Comparison of ENCODE assay signal across 21 mouse cellular contexts in genomic region chr8:126802641-126803040, GRCm38 (mm10).
DNase-seq lines count a peak whose midpoint lies in the region; ATAC-seq and TF ChIP-seq lines count a peak whose summit lies in the region.
"Had no signal": no experiment of that assay in that cellular context is flagged by ENCODE, and none has a peak within 500 bp of the region (broad histone marks: within the 10 kb centered on the region; RNA-seq: fewer than 3 reads in every experiment).

No protein-coding gene starts in this region.

- no peak overlapping the region for H3K4me2 ChIP-seq in hindbrain, embryonic 11.5 days (replicated peaks; ENCODE audit: low read depth, low read length)
- H3K4me2 ChIP-seq: forebrain, embryonic 13.5 days; hindbrain, embryonic 14.5 days; intestine, embryonic 15.5 days had no signal

- ATAC-seq in hindbrain, embryonic 11.5 days (ENCODE audit: low FRiP score), result no peak
- ATAC-seq: activated CD4-positive, CD25-positive, alpha-beta regulatory T cell, adult 4 months; forebrain, embryonic 13.5 days; forebrain, postnatal 0 days; intestine, embryonic 15.5 days; Patski had no signal

- no peak for DNase-seq in hindbrain, embryonic 10.5 days (ENCODE audit: low spot score)
- DNase-seq in hindbrain, embryonic 11.5 days (ENCODE audit: low spot score), result no peak
- DNase-seq in 416B (ENCODE audit: low read depth), result peak; percentile 47
- DNase-seq in cerebellum, postnatal 10 days, result no peak
- DNase-seq: adrenal gland, postnatal 14 days; B cell, adult 2 months; cerebellum, adult 18-20 months; cerebellum, adult 9-11 months; forebrain, postnatal 0 days; gastrocnemius, postnatal 36 days; heart, adult 2 months; heart, postnatal 10 days; heart, postnatal 4 days had no signal

- TF ChIP-seq CTCF in bone marrow, adult 2 months (IDR thresholded peaks at IDR 0.05; ENCODE audit: control insufficient read depth, insufficient read depth, low read length), result no peak

- no peak for TF ChIP-seq POLR2A in bone marrow, adult 2 months (IDR thresholded peaks at IDR 0.05; ENCODE audit: borderline replicate concordance, control insufficient read depth, low read depth, low read length)

- 73% methylated on average over 4 of the region's 4 CpGs for WGBS in hindbrain, embryonic 10.5 days
- WGBS in hindbrain, embryonic 11.5 days, result 70% methylated on average over 4 of the region's 4 CpGs
- 10% methylated on average over 4 of the region's 4 CpGs for WGBS in bone marrow, adult 2 months

- peaks cover 23% of the 10 kb centered on the region for H3K4me1 ChIP-seq in hindbrain, embryonic 10.5 days (replicated peaks)
- H3K4me1 ChIP-seq in hindbrain, embryonic 11.5 days (replicated peaks; ENCODE audit: control insufficient read depth, insufficient read depth, low read length), result no peaks in the 10 kb centered on the region
- H3K4me1 ChIP-seq in bone marrow, adult 2 months (ENCODE audit: control insufficient read depth, insufficient read depth, low read length), result peaks cover 27% of the 10 kb centered on the region
- peaks cover 95% of the 10 kb centered on the region for H3K4me1 ChIP-seq in megakaryocyte, embryonic 14.5 days

- H3K9me3 ChIP-seq in hindbrain, embryonic 10.5 days, result no peaks in the 10 kb centered on the region
- H3K9me3 ChIP-seq in hindbrain, embryonic 11.5 days (ENCODE audit: control insufficient read depth, low read length), result no peaks in the 10 kb centered on the region
- H3K9me3 ChIP-seq in megakaryocyte, embryonic 14.5 days, result no peaks in the 10 kb centered on the region
- H3K9me3 ChIP-seq: embryonic facial prominence, embryonic 10.5 days; forebrain, embryonic 13.5 days; intestine, embryonic 15.5 days had no signal

- no peak overlapping the region for H3K9ac ChIP-seq in hindbrain, embryonic 11.5 days (ENCODE audit: low read depth, low read length)
- H3K9ac ChIP-seq: forebrain, embryonic 13.5 days; forebrain, postnatal 0 days; hindbrain, embryonic 14.5 days; intestine, embryonic 15.5 days had no signal

- no peaks in the 10 kb centered on the region for H3K27me3 ChIP-seq in hindbrain, embryonic 10.5 days (ENCODE audit: insufficient read depth, poor library complexity, severe bottlenecking)
- no peaks in the 10 kb centered on the region for H3K27me3 ChIP-seq in hindbrain, embryonic 11.5 days (ENCODE audit: control insufficient read depth, insufficient read depth, low read length)
- H3K27me3 ChIP-seq in megakaryocyte, embryonic 14.5 days (replicated peaks), result no peaks in the 10 kb centered on the region
- H3K27me3 ChIP-seq: forebrain, embryonic 13.5 days; intestine, embryonic 15.5 days; Patski had no signal

- no peak overlapping the region for H3K4me3 ChIP-seq in hindbrain, embryonic 10.5 days
- no peak overlapping the region for H3K4me3 ChIP-seq in hindbrain, embryonic 11.5 days (ENCODE audit: low read depth, low read length)
- H3K4me3 ChIP-seq in bone marrow, adult 2 months (replicated peaks; ENCODE audit: control insufficient read depth, low read depth, low read length), result no peak overlapping the region
- H3K4me3 ChIP-seq in megakaryocyte, embryonic 14.5 days (replicated peaks), result peak overlapping the region; percentile 62
- H3K4me3 ChIP-seq: embryonic facial prominence, embryonic 10.5 days; forebrain, embryonic 13.5 days; heart, adult 2 months; intestine, embryonic 15.5 days had no signal

- 0 out of 2 replicates have a peak overlapping the region, but pooled peaks have one; percentile 40 for H3K27ac ChIP-seq in hindbrain, embryonic 10.5 days
- H3K27ac ChIP-seq in hindbrain, embryonic 11.5 days (ENCODE audit: low read depth, low read length), result no peak overlapping the region
- peak overlapping the region; percentile 45 for H3K27ac ChIP-seq in bone marrow, adult 2 months (ENCODE audit: control insufficient read depth, insufficient read depth, low read depth, low read length, poor library complexity)
- H3K27ac ChIP-seq: embryonic facial prominence, embryonic 10.5 days; forebrain, embryonic 13.5 days; hindbrain, embryonic 14.5 days; intestine, embryonic 15.5 days had no signal

- H3K36me3 ChIP-seq in hindbrain, embryonic 10.5 days, result no peaks in the 10 kb centered on the region
- H3K36me3 ChIP-seq in hindbrain, embryonic 11.5 days (ENCODE audit: control insufficient read depth, insufficient read depth, low read length), result no peaks in the 10 kb centered on the region
- H3K36me3 ChIP-seq in megakaryocyte, embryonic 14.5 days (replicated peaks; ENCODE audit: low read length), result peaks cover 2% of the 10 kb centered on the region
- H3K36me3 ChIP-seq: embryonic facial prominence, embryonic 10.5 days; intestine, embryonic 15.5 days had no signal
